Mouse (Mus musculus) C2C12 (cell line): ENCODE measurements around the gene Pnpla2.

Experiments used
- CTCF ChIP-seq: IDR thresholded peaks from one replicate; pipeline ENCODE4 v1.5.1; 2011; ENCODE audit not compliant: control insufficient read depth, insufficient read depth, insufficient read length
- MAX ChIP-seq: IDR thresholded peaks from one replicate; pipeline ENCODE4 v1.6.1; 2011; ENCODE audit warnings: mild to moderate bottlenecking, control low read depth
- MYOD1 ChIP-seq: IDR thresholded peaks from one replicate; pipeline ENCODE4 v1.6.1; 2011; ENCODE audit warnings: low read depth; ENCODE audit not compliant: control insufficient read depth, insufficient read length
- MYOG ChIP-seq: IDR thresholded peaks from one replicate; pipeline ENCODE4 v1.6.1; 2011; ENCODE audit not compliant: control insufficient read depth, insufficient read length; ENCODE audit errors: extremely low read depth
- USF1 ChIP-seq: IDR thresholded peaks from one replicate; pipeline ENCODE4 v1.6.1; 2011; ENCODE audit warnings: low read depth, mild to moderate bottlenecking, control low read depth, moderate library complexity

GRCm38 (mm10) chr7:141411667-141412066 is 43.3 kb upstream of the Pnpla2 start:
- TF ChIP-seq CTCF (no peak), MYOD1 (no peak), USF1 (no peak), MAX (no peak), MYOG (no peak)
